Mouse (Mus musculus): ENCODE measurements around the gene Arl14ep. TPM values are rescaled to one million over a fixed set of nuclear protein-coding genes. Genes with fewer than 3 reads are reported as not detected.
"Not testable (repeated sequence)": the region's sequence is repeated elsewhere in the genome, so short reads cannot be mapped to it uniquely, and the experiment has no call there.

The Arl14ep gene
- 24.6 and 26.5 TPM in 2 replicates for polyA plus RNA-seq (2015; fragmentation: Nextera tagmentation; extraction: Ambion mirVana)

DNA sequence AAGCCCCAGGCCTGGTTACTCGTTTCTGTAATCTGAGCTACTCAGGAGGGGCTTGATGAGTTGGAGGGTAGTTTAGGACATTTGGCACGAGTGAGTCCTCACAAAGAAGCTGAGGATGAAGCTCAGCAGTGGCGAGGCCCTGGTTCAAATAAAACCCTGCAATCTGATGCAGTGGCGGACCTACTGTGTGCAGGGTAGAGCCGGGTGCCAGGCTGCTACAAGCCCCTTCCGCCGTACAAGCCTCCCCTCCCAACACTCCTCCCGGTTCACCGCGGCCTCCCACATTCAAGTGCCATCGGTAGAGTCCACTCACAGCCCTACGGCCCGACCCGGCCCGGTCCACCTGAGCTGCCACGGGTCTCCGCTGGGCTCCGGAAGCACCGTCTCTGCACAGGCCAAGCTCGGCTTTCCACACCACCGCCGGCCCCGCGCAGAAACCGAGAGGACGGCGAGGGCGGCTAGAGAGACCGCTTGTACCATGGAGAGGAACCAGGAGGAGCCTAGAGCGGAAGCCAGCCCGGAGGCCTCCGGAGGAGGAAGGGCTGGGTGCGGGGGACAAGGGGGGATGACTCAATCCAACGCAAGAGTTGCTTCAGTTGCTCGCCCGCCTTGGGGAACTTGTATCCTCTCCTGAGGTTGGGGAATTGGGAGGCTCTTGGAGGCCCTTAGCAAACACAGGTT, at the start of gene Arl14ep:
TSS of gene Arl14ep (minus strand) at position 466 of the 681 bp plus-strand sequence.
- no peaks in the 10 kb centered on the region for H3K4me1 ChIP-seq (ENCODE audit: control insufficient read depth, insufficient read depth, low read length)
- H3K4me2 ChIP-seq (ENCODE audit: low read depth, low read length): peak within 1 kb of the TSS; percentile 68
- no peaks in the 10 kb centered on the region for H3K9me3 ChIP-seq (ENCODE audit: control insufficient read depth, low read length)
- no peak within 1 kb of the TSS; the same call in 1 of the 2 replicates for H3K27ac ChIP-seq (ENCODE audit: low read length)
- H3K9ac ChIP-seq (ENCODE audit: low read depth, low read length): peak within 1 kb of the TSS; percentile 97
- peak within 1 kb of the TSS; percentile 78 for H3K4me3 ChIP-seq (ENCODE audit: low read length)
- H3K27me3 ChIP-seq (replicated peaks; ENCODE audit: control insufficient read depth, insufficient read depth, low read length): no peaks in the 10 kb centered on the region
- 1% methylated on average over 36 of the region's 36 CpGs for WGBS
- no peaks in the 10 kb centered on the region for H3K36me3 ChIP-seq (ENCODE audit: control insufficient read depth, insufficient read depth, low read length)
- peak; percentile 100 for ATAC-seq

DNA sequence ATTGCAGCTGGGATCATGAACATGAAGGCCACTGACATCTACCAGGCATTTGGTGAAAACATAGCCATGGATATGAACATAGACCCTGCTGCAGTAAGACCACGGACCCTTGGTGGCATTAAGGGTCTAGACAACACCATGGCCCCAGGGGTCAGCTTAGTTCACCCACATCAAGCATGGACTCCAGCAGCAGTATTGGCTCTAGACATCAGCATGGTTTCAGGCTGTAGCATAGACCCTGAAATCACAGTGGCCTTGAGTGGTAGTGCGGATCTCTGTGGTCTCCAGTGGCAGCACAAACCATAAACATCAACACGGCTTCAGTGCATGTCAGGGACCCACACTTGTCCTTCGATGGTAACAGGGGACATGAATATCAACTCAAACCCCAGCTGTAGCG, 48.5 kb upstream of the Arl14ep start:
- Histone ChIP-seq H3K27me3 (replicated peaks; ENCODE audit: control insufficient read depth, insufficient read depth, low read length) (no peaks in the 10 kb centered on the region), H3K4me1 (ENCODE audit: control insufficient read depth, insufficient read depth, low read length) (no peaks in the 10 kb centered on the region), H3K27ac (ENCODE audit: low read length) (no peak overlapping the region), H3K9ac (ENCODE audit: low read depth, low read length) (no peak overlapping the region), H3K36me3 (ENCODE audit: control insufficient read depth, insufficient read depth, low read length) (no peaks in the 10 kb centered on the region), H3K4me3 (ENCODE audit: low read length) (no peak overlapping the region), H3K4me2 (ENCODE audit: low read depth, low read length) (no peak overlapping the region), H3K9me3 (ENCODE audit: control insufficient read depth, low read length) (no peaks in the 10 kb centered on the region)
- WGBS: 93% methylated on average over 5 of the region's 5 CpGs
- ATAC-seq: no peak

- H3K4me2 ChIP-seq (ENCODE audit: low read depth, low read length): no peak overlapping the region
- WGBS: 58% methylated on average over 2 of the region's 2 CpGs
- no peaks in the 10 kb centered on the region for H3K36me3 ChIP-seq (ENCODE audit: control insufficient read depth, insufficient read depth, low read length)
- no peak for ATAC-seq
- H3K27me3 ChIP-seq (replicated peaks; ENCODE audit: control insufficient read depth, insufficient read depth, low read length): no peaks in the 10 kb centered on the region
- no peak overlapping the region for H3K9ac ChIP-seq (ENCODE audit: low read depth, low read length)
- no peak overlapping the region for H3K27ac ChIP-seq (ENCODE audit: low read length)
- no peaks in the 10 kb centered on the region for H3K9me3 ChIP-seq (ENCODE audit: control insufficient read depth, low read length)
- no peak overlapping the region for H3K4me3 ChIP-seq (ENCODE audit: low read length)
- H3K4me1 ChIP-seq (ENCODE audit: control insufficient read depth, insufficient read depth, low read length): no peaks in the 10 kb centered on the region
Observed at GRCm38 (mm10) chr2:107019331-107019730, 45.1 kb upstream of the Arl14ep start.

GRCm38 (mm10) chr2:107013161-107013560, 38.9 kb upstream of the Arl14ep start:
- H3K4me1 ChIP-seq (ENCODE audit: control insufficient read depth, insufficient read depth, low read length): no peaks in the 10 kb centered on the region
- no peak overlapping the region for H3K27ac ChIP-seq (ENCODE audit: low read length)
- H3K9ac ChIP-seq (ENCODE audit: low read depth, low read length): no peak overlapping the region
- H3K9me3 ChIP-seq (ENCODE audit: control insufficient read depth, low read length): no peaks in the 10 kb centered on the region
- WGBS: 76% methylated on average over 4 of the region's 4 CpGs
- no peaks in the 10 kb centered on the region for H3K27me3 ChIP-seq (replicated peaks; ENCODE audit: control insufficient read depth, insufficient read depth, low read length)
- no peak overlapping the region for H3K4me2 ChIP-seq (ENCODE audit: low read depth, low read length)
- H3K36me3 ChIP-seq (ENCODE audit: control insufficient read depth, insufficient read depth, low read length): no peaks in the 10 kb centered on the region
- no peak for ATAC-seq
- no peak overlapping the region for H3K4me3 ChIP-seq (ENCODE audit: low read length)

DNA sequence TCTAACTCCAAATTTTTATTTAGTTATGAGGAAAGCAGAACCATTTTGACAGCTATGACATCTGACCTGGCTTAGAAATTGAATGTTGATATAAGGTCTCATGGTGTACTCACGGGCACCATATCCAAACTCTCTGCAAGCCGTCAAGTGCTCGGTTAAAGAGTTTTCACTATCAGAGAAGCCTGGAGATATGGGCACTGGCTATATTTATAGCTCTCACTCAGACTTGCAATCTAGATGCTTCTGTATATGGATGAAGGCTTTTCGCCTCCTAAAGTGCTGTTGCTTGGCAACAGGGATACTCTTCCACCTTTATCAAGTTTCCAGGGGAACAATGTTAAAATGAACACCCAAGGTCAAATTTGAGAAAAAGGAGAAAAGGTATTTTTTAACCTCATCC, 38.1 kb upstream of the Arl14ep start:
- H3K4me2 ChIP-seq (ENCODE audit: low read depth, low read length): no peak overlapping the region
- H3K36me3 ChIP-seq (ENCODE audit: control insufficient read depth, insufficient read depth, low read length): no peaks in the 10 kb centered on the region
- H3K9ac ChIP-seq (ENCODE audit: low read depth, low read length): no peak overlapping the region
- no peaks in the 10 kb centered on the region for H3K9me3 ChIP-seq (ENCODE audit: control insufficient read depth, low read length)
- H3K27ac ChIP-seq (ENCODE audit: low read length): no peak overlapping the region
- H3K4me3 ChIP-seq (ENCODE audit: low read length): no peak overlapping the region
- H3K27me3 ChIP-seq (replicated peaks; ENCODE audit: control insufficient read depth, insufficient read depth, low read length): no peaks in the 10 kb centered on the region
- no peaks in the 10 kb centered on the region for H3K4me1 ChIP-seq (ENCODE audit: control insufficient read depth, insufficient read depth, low read length)
- 79% methylated on average over 4 of the region's 4 CpGs for WGBS
- ATAC-seq: no peak

- H3K9ac ChIP-seq (ENCODE audit: low read depth, low read length): no peak overlapping the region
- no peaks in the 10 kb centered on the region for H3K9me3 ChIP-seq (ENCODE audit: control insufficient read depth, low read length)
- no peak for ATAC-seq
- no peaks in the 10 kb centered on the region for H3K27me3 ChIP-seq (replicated peaks; ENCODE audit: control insufficient read depth, insufficient read depth, low read length)
- no peaks in the 10 kb centered on the region for H3K36me3 ChIP-seq (ENCODE audit: control insufficient read depth, insufficient read depth, low read length)
- H3K4me3 ChIP-seq (ENCODE audit: low read length): no peak overlapping the region
- no peaks in the 10 kb centered on the region for H3K4me1 ChIP-seq (ENCODE audit: control insufficient read depth, insufficient read depth, low read length)
- WGBS: 73% methylated on average over 6 of the region's 6 CpGs
- H3K27ac ChIP-seq (ENCODE audit: low read length): no peak overlapping the region
- no peak overlapping the region for H3K4me2 ChIP-seq (ENCODE audit: low read depth, low read length)
Observed at GRCm38 (mm10) chr2:107010160-107010559, 35.9 kb upstream of the Arl14ep start.

DNA sequence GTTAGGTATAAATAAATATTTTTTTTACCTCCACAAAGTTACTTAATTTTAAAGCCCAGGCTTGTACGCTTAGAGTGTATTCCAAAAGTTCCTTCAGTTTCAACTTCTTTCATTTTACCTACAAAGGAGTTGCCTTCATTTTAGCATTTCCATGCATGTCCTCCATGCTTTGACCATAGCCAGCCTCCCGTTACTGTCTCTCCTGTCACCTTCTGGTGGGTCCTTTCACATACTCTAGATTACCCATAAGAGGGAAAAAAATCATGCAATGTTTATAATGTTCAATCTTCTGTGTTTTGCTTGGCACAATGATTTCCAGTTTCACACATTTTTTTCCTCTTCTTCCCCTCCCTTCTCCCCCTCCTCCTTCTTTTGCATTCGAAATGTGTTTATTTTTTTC, 32.2 kb upstream of the Arl14ep start:
- WGBS: 76% methylated on average over 3 of the region's 3 CpGs
- Histone ChIP-seq H3K4me3 (ENCODE audit: low read length) (no peak overlapping the region), H3K4me1 (ENCODE audit: control insufficient read depth, insufficient read depth, low read length) (no peaks in the 10 kb centered on the region), H3K27me3 (replicated peaks; ENCODE audit: control insufficient read depth, insufficient read depth, low read length) (no peaks in the 10 kb centered on the region), H3K36me3 (ENCODE audit: control insufficient read depth, insufficient read depth, low read length) (no peaks in the 10 kb centered on the region), H3K4me2 (ENCODE audit: low read depth, low read length) (no peak overlapping the region), H3K9ac (ENCODE audit: low read depth, low read length) (no peak overlapping the region), H3K27ac (ENCODE audit: low read length) (no peak overlapping the region), H3K9me3 (ENCODE audit: control insufficient read depth, low read length) (no peaks in the 10 kb centered on the region)
- no peak for ATAC-seq

DNA sequence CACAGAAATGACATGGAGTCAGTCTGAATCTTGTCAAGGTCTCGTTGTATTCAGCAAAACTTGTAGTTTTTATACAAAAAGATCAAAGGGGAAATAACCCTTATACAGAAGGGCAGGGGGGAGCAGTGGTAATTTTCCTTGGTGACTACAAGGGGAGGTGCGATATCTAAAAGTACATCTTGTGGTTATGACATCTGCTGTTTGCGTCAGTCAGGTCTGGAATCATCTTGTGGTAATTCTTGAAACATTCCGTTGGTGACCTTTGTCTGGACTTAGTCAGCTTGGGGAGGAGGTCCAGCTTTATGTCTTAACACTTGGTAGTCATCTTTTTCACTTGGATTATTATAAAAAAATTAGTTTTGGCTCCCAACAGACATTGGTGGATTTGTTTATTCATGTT, 31.7 kb upstream of the Arl14ep start:
- not testable (repeated sequence) for H3K4me1 ChIP-seq (ENCODE audit: control insufficient read depth, insufficient read depth, low read length); H3K9me3 ChIP-seq (ENCODE audit: control insufficient read depth, low read length); H3K27me3 ChIP-seq (replicated peaks; ENCODE audit: control insufficient read depth, insufficient read depth, low read length); H3K9ac ChIP-seq (ENCODE audit: low read depth, low read length); ATAC-seq; H3K4me3 ChIP-seq (ENCODE audit: low read length); H3K4me2 ChIP-seq (ENCODE audit: low read depth, low read length); H3K36me3 ChIP-seq (ENCODE audit: control insufficient read depth, insufficient read depth, low read length); H3K27ac ChIP-seq (ENCODE audit: low read length)
- WGBS: 80% methylated on average over 4 of the region's 4 CpGs

DNA sequence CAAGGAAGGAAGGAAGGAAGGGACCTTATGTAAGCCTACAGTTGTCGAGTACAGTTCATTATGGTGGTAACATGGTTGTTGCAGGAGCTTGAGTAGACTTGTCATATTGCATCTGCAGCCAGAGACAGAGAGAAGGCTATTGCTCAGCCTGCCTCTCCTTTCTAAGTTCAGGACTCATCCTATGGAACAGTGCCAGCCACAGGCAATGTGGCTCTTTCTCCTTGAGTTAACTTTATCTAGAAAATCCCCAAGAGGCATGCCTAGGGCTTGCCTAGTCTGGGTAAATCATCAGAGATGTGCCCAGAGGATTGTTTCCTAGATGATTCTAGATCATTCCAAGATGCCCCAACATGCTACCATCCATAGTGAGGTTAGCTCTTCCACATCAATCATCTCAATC, 17.0 kb upstream of the Arl14ep start:
- no peak for ATAC-seq
- H3K27me3 ChIP-seq (replicated peaks; ENCODE audit: control insufficient read depth, insufficient read depth, low read length): no peaks in the 10 kb centered on the region

GRCm38 (mm10) chr2:106984945-106985344, 10.7 kb upstream of the Arl14ep start:
- no peak for ATAC-seq

More for the DNA sequence above, 17.0 kb upstream of the Arl14ep start:
- H3K27ac ChIP-seq (ENCODE audit: low read length): no peak overlapping the region
- no peak overlapping the region for H3K4me3 ChIP-seq (ENCODE audit: low read length)
- no peaks in the 10 kb centered on the region for H3K9me3 ChIP-seq (ENCODE audit: control insufficient read depth, low read length)
- H3K4me2 ChIP-seq (ENCODE audit: low read depth, low read length): no peak overlapping the region
- H3K9ac ChIP-seq (ENCODE audit: low read depth, low read length): no peak overlapping the region
- no peaks in the 10 kb centered on the region for H3K36me3 ChIP-seq (ENCODE audit: control insufficient read depth, insufficient read depth, low read length)
- H3K4me1 ChIP-seq (ENCODE audit: control insufficient read depth, insufficient read depth, low read length): no peaks in the 10 kb centered on the region
- whole genome bisulfite sequencing: 74% methylated on average over 1 of the region's 1 CpGs

More at GRCm38 (mm10) chr2:106984945-106985344, 10.7 kb upstream of the Arl14ep start:
- Histone ChIP-seq H3K9ac (ENCODE audit: low read depth, low read length) (no peak overlapping the region), H3K27me3 (replicated peaks; ENCODE audit: control insufficient read depth, insufficient read depth, low read length) (no peaks in the 10 kb centered on the region), H3K4me3 (ENCODE audit: low read length) (no peak overlapping the region), H3K36me3 (ENCODE audit: control insufficient read depth, insufficient read depth, low read length) (no peaks in the 10 kb centered on the region), H3K9me3 (ENCODE audit: control insufficient read depth, low read length) (no peaks in the 10 kb centered on the region), H3K4me2 (ENCODE audit: low read depth, low read length) (no peak overlapping the region), H3K4me1 (ENCODE audit: control insufficient read depth, insufficient read depth, low read length) (no peaks in the 10 kb centered on the region), H3K27ac (ENCODE audit: low read length) (no peak overlapping the region)
- 93% methylated on average over 2 of the region's 2 CpGs for WGBS

Measured in intestine, embryonic 16.5 days (tissue).